Mouse (Mus musculus): ENCODE data around the gene Mc1r.

The Mc1r gene

GRCm38 (mm10) chr8:123406786-123407185, at the start of gene Mc1r:
Gene Mc1r, plus strand, starts transcription at chr8:123407107.
- peak; percentile 73 for DNase-seq (ENCODE audit: extremely low spot score, low spot score)

GRCm38 (mm10) chr8:123361082-123361739, 45.7 kb upstream of the Mc1r start:
- peak; percentile 86 for DNase-seq (ENCODE audit: extremely low spot score, low spot score)

GRCm38 (mm10) chr8:123373403-123374238, 33.3 kb upstream of the Mc1r start, which contains the start of gene Tcf25:
Gene Tcf25, plus strand, starts transcription at chr8:123373753.
- DNase-seq (ENCODE audit: extremely low spot score, low spot score), result peak; percentile 98

- DNase-seq (ENCODE audit: extremely low spot score, low spot score), result peak; percentile 97
Measured at GRCm38 (mm10) chr8:123374239-123374578, 32.7 kb upstream of the Mc1r start.

- no peak for DNase-seq (ENCODE audit: extremely low spot score, low spot score)
Measured at GRCm38 (mm10) chr8:123375701-123376100, 31.2 kb upstream of the Mc1r start.

GRCm38 (mm10) chr8:123376106-123376505, 30.8 kb upstream of the Mc1r start:
- no peak for DNase-seq (ENCODE audit: extremely low spot score, low spot score)

- no peak for DNase-seq (ENCODE audit: extremely low spot score, low spot score)
Measured at GRCm38 (mm10) chr8:123381711-123382110, 25.2 kb upstream of the Mc1r start.

GRCm38 (mm10) chr8:123382516-123382915, 24.4 kb upstream of the Mc1r start:
- DNase-seq (ENCODE audit: extremely low spot score, low spot score), result no peak

GRCm38 (mm10) chr8:123384883-123385540, 21.9 kb upstream of the Mc1r start:
- DNase-seq (ENCODE audit: extremely low spot score, low spot score), result peak; percentile 27

GRCm38 (mm10) chr8:123387041-123387440, 19.9 kb upstream of the Mc1r start:
- DNase-seq (ENCODE audit: extremely low spot score, low spot score), result no peak

- DNase-seq (ENCODE audit: extremely low spot score, low spot score), result no peak
Measured at GRCm38 (mm10) chr8:123387801-123388200, 19.1 kb upstream of the Mc1r start.

- no peak for DNase-seq (ENCODE audit: extremely low spot score, low spot score)
Measured at GRCm38 (mm10) chr8:123389026-123389425, 17.9 kb upstream of the Mc1r start.

- DNase-seq (ENCODE audit: extremely low spot score, low spot score), result no peak
Measured at GRCm38 (mm10) chr8:123398308-123398707, 8.6 kb upstream of the Mc1r start.

GRCm38 (mm10) chr8:123401936-123402335, 5.0 kb upstream of the Mc1r start:
- no peak for DNase-seq (ENCODE audit: extremely low spot score, low spot score)

- DNase-seq (ENCODE audit: extremely low spot score, low spot score), result no peak
Measured at GRCm38 (mm10) chr8:123402730-123403326, 4.1 kb upstream of the Mc1r start.

GRCm38 (mm10) chr8:123404521-123404920, 2.4 kb upstream of the Mc1r start:
- no peak for DNase-seq (ENCODE audit: extremely low spot score, low spot score)

GRCm38 (mm10) chr8:123407612-123408011, 705 bp downstream of the Mc1r start:
- no peak for DNase-seq (ENCODE audit: extremely low spot score, low spot score)

- DNase-seq (ENCODE audit: extremely low spot score, low spot score), result no peak
Measured at GRCm38 (mm10) chr8:123408586-123409544, 2.0 kb downstream of the Mc1r start.

GRCm38 (mm10) chr8:123410049-123410587, 3.2 kb downstream of the Mc1r start:
- peak; percentile 39 for DNase-seq (ENCODE audit: extremely low spot score, low spot score)

- no peak for DNase-seq (ENCODE audit: extremely low spot score, low spot score)
Measured at GRCm38 (mm10) chr8:123410788-123411187, 3.9 kb downstream of the Mc1r start.
